Mouse (Mus musculus) midbrain, embryonic 13.5 days (tissue): ENCODE data around the gene Tcp10a. TPM values are rescaled to one million over a fixed set of nuclear protein-coding genes. Genes with fewer than 3 reads are reported as not detected.
"Not testable (repeated sequence)": the region's sequence is repeated elsewhere in the genome, so short reads cannot be mapped to it uniquely, and the experiment has no call there.

ENCODE experiments used
- ATAC-seq: fragments of 200-750 bp; cut with Nextera tagmentation; 2 replicates; pipeline ENCODE4 v1.8.0; 2017; ENCODE audit warnings: mild to moderate bottlenecking, moderate TSS enrichment, moderate library complexity
- H3K27ac ChIP-seq: fragments of 300-500 bp; sonication (generic); 2 replicates; pipeline ENCODE4 v1.5.1; 2015; ENCODE audit warnings: inconsistent platforms, mild to moderate bottlenecking, moderate library complexity
- H3K27me3 ChIP-seq: fragments of 300-500 bp; sonication (generic); 2 replicates; pipeline ENCODE4 v1.6.1; 2015; ENCODE audit warnings: mild to moderate bottlenecking, inconsistent platforms
- H3K36me3 ChIP-seq: fragments of 300-500 bp; sonication (generic); 2 replicates; pipeline ENCODE4 v1.6.1; 2015; ENCODE audit warnings: mild to moderate bottlenecking, inconsistent platforms
- H3K4me1 ChIP-seq: fragments of 300-500 bp; sonication (generic); replicated peaks from 2 replicates; pipeline ENCODE4 v1.6.1; 2015; ENCODE audit warnings: inconsistent platforms
- H3K4me2 ChIP-seq: fragments of 300-500 bp; sonication (generic); replicated peaks from 2 replicates; pipeline ENCODE4 v1.6.1; 2015; ENCODE audit warnings: moderate library complexity, mild to moderate bottlenecking, inconsistent platforms
- H3K4me3 ChIP-seq: fragments of 300-500 bp; sonication (generic); replicated peaks from 2 replicates; pipeline ENCODE4 v1.5.1; 2015; ENCODE audit warnings: mild to moderate bottlenecking, inconsistent platforms
- H3K9ac ChIP-seq: fragments of 300-500 bp; sonication (generic); replicated peaks from 2 replicates; pipeline ENCODE4 v1.6.1; 2015; ENCODE audit warnings: mild to moderate bottlenecking, inconsistent platforms
- H3K9me3 ChIP-seq: fragments of 300-500 bp; sonication (generic); 2 replicates; pipeline ENCODE4 v1.6.1; 2016; ENCODE audit warnings: mild to moderate bottlenecking, inconsistent platforms
- WGBS: fragments of 180-500 bp; shearing (Covaris S2); methylation state at CpG from one replicate; pipeline ENCODE4 v1.1.7; 2015; 5-methylcytosine and 5-hydroxymethylcytosine counted together
- polyA plus RNA-seq: library from polyadenylated mRNA; unstranded; fragments of >200 nt; fragmentation: Nextera tagmentation; extraction: Ambion mirVana; gene quantifications from 2 replicates; pipeline ENCODE4 v1.2.1, GENCODE M21; 2015

The Tcp10a gene
- not detected in 2 replicates for polyA plus RNA-seq

GRCm38 (mm10) chr17:7324346-7324745, at the start of gene Tcp10a:
TSS of gene Tcp10a (plus strand) at chr17:7324646.
- not testable (repeated sequence) for H3K36me3 ChIP-seq, H3K9me3 ChIP-seq, ATAC-seq, H3K27me3 ChIP-seq, H3K4me1 ChIP-seq, H3K4me3 ChIP-seq, H3K27ac ChIP-seq, H3K4me2 ChIP-seq, H3K9ac ChIP-seq
- 94% methylated on average over 5 of the region's 5 CpGs for WGBS

- Histone ChIP-seq H3K4me1 (no peaks in the 10 kb centered on the region; the same call in 1 of the 2 replicates), H3K9ac (no peak overlapping the region), H3K27me3 (no peaks in the 10 kb centered on the region), H3K27ac (no peak overlapping the region), H3K9me3 (no peaks in the 10 kb centered on the region), H3K4me2 (no peak overlapping the region), H3K4me3 (no peak overlapping the region), H3K36me3 (peaks cover 56% of the 10 kb centered on the region)
- 92% methylated on average over 15 of the region's 15 CpGs for WGBS
- ATAC-seq, result no peak
Observed at GRCm38 (mm10) chr17:7278702-7279242, 45.7 kb upstream of the Tcp10a start.

GRCm38 (mm10) chr17:7279251-7279650, 45.2 kb upstream of the Tcp10a start:
- no peak overlapping the region for H3K4me3 ChIP-seq
- no peak overlapping the region for H3K9ac ChIP-seq
- no peaks in the 10 kb centered on the region; the same call in 1 of the 2 replicates for H3K4me1 ChIP-seq
- H3K36me3 ChIP-seq, result peaks cover 59% of the 10 kb centered on the region
- WGBS, result 95% methylated on average over 9 of the region's 9 CpGs
- no peak for ATAC-seq
- H3K27me3 ChIP-seq, result no peaks in the 10 kb centered on the region
- no peak overlapping the region for H3K4me2 ChIP-seq
- no peak overlapping the region for H3K27ac ChIP-seq
- H3K9me3 ChIP-seq, result no peaks in the 10 kb centered on the region

GRCm38 (mm10) chr17:7284297-7284910, 40.0 kb upstream of the Tcp10a start:
- Histone ChIP-seq H3K9ac (no peak overlapping the region), H3K4me3 (no peak overlapping the region), H3K9me3 (no peaks in the 10 kb centered on the region), H3K4me2 (no peak overlapping the region), H3K27me3 (no peaks in the 10 kb centered on the region), H3K27ac (no peak overlapping the region), H3K36me3 (peaks cover 49% of the 10 kb centered on the region), H3K4me1 (no peaks in the 10 kb centered on the region; the same call in 1 of the 2 replicates)
- WGBS, result 80% methylated on average over 8 of the region's 8 CpGs
- no peak for ATAC-seq

GRCm38 (mm10) chr17:7285292-7285691, 39.2 kb upstream of the Tcp10a start:
- Histone ChIP-seq H3K27me3 (no peaks in the 10 kb centered on the region), H3K27ac (no peak overlapping the region), H3K36me3 (peaks cover 45% of the 10 kb centered on the region), H3K4me2 (no peak overlapping the region), H3K9ac (no peak overlapping the region), H3K4me3 (no peak overlapping the region), H3K9me3 (no peaks in the 10 kb centered on the region), H3K4me1 (no peaks in the 10 kb centered on the region; the same call in 1 of the 2 replicates)
- no peak for ATAC-seq
- WGBS, result 91% methylated on average over 12 of the region's 12 CpGs

- Histone ChIP-seq H3K27ac (no peak overlapping the region), H3K9me3 (no peaks in the 10 kb centered on the region), H3K9ac (no peak overlapping the region), H3K4me3 (no peak overlapping the region), H3K4me2 (no peak overlapping the region), H3K4me1 (no peaks in the 10 kb centered on the region; the same call in 1 of the 2 replicates), H3K27me3 (no peaks in the 10 kb centered on the region), H3K36me3 (peaks cover 45% of the 10 kb centered on the region)
- 86% methylated on average over 12 of the region's 12 CpGs for WGBS
- ATAC-seq, result no peak
Observed at GRCm38 (mm10) chr17:7286422-7287050, 37.9 kb upstream of the Tcp10a start.

GRCm38 (mm10) chr17:7292012-7292684, 32.3 kb upstream of the Tcp10a start:
- no peak overlapping the region for H3K4me3 ChIP-seq
- H3K36me3 ChIP-seq, result peaks cover 35% of the 10 kb centered on the region
- H3K9me3 ChIP-seq, result no peaks in the 10 kb centered on the region
- H3K9ac ChIP-seq, result no peak overlapping the region
- H3K4me2 ChIP-seq, result no peak overlapping the region
- peak; percentile 76; the same call in 1 of the 2 replicates for ATAC-seq
- H3K27me3 ChIP-seq, result no peaks in the 10 kb centered on the region
- peak overlapping the region; percentile 35; the same call in 1 of the 2 replicates for H3K27ac ChIP-seq
- peaks cover 10% of the 10 kb centered on the region for H3K4me1 ChIP-seq
- WGBS, result 65% methylated on average over 11 of the region's 11 CpGs

GRCm38 (mm10) chr17:7306278-7307196, 17.9 kb upstream of the Tcp10a start:
- not testable (repeated sequence) for H3K9me3 ChIP-seq, H3K4me3 ChIP-seq, H3K27ac ChIP-seq, H3K36me3 ChIP-seq, H3K9ac ChIP-seq, H3K4me1 ChIP-seq, H3K27me3 ChIP-seq, H3K4me2 ChIP-seq
- WGBS, result 63% methylated on average over 8 of the region's 8 CpGs
- ATAC-seq, result peak; percentile 94

- H3K9ac ChIP-seq, ATAC-seq, H3K36me3 ChIP-seq, H3K27ac ChIP-seq, H3K9me3 ChIP-seq, H3K4me1 ChIP-seq, H3K4me2 ChIP-seq, H3K4me3 ChIP-seq, H3K27me3 ChIP-seq: not testable (repeated sequence)
- WGBS, result 85% methylated on average over 7 of the region's 8 CpGs
Observed at GRCm38 (mm10) chr17:7315693-7316382, 8.6 kb upstream of the Tcp10a start.

- H3K27me3 ChIP-seq, H3K4me3 ChIP-seq, H3K9me3 ChIP-seq, H3K9ac ChIP-seq, ATAC-seq, H3K36me3 ChIP-seq, H3K27ac ChIP-seq, H3K4me1 ChIP-seq, H3K4me2 ChIP-seq: not testable (repeated sequence)
- 94% methylated on average over 6 of the region's 6 CpGs for WGBS
Observed at GRCm38 (mm10) chr17:7319789-7320188, 4.7 kb upstream of the Tcp10a start.

- H3K4me1 ChIP-seq, result not testable (repeated sequence)
- 83% methylated on average over 6 of the region's 8 CpGs for WGBS
Observed at GRCm38 (mm10) chr17:7326415-7326814, 2.0 kb downstream of the Tcp10a start.

More at GRCm38 (mm10) chr17:7326415-7326814, 2.0 kb downstream of the Tcp10a start:
- not testable (repeated sequence) for H3K4me3 ChIP-seq, H3K27me3 ChIP-seq, ATAC-seq, H3K9ac ChIP-seq, H3K36me3 ChIP-seq, H3K9me3 ChIP-seq, H3K27ac ChIP-seq, H3K4me2 ChIP-seq
